Mouse (Mus musculus) testis, postnatal 10 days (tissue): ENCODE data around the gene Bbx.

Experiments
- DNase-seq: peaks from one replicate; pipeline ENCODE4 v3.0.0; 2021; ENCODE audit warnings: low spot score

Gene Bbx

DNA sequence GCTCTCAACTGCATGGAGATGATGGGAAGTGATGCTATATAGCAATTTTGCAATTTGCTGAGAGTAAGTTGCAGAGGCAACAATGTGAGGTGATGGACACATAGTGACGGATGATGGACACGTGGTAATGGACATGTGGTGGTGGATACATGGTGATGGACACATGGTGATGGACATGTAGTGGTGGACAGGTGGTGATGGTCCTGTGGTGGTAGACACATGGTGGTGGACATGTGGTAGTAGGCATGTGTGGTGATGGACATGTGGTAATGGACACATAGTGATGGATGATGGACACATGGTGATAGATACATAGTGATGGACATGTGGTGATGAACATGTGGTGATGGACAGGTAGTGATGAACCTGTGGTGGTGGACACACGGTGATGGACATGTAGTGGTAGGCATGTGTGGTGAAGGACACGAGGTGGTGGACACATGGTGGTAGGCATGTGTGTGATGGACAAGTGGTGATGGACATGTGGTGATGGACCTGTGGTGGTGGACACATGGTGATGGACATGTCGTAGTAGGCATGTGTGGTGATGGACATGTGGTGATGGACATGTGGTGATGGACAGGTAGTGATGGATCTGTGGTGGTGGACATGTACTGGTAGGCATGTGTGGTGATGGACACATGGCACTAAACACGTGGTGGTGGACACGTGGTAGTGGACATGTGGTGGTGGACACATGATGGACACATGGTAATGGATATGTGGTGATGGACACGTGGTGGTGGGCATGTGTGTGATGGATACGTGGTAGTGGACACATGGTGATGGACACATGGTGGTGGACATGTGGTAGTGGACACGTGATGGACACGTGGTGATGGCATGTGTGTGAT lies 271.5 kb downstream of the Bbx start:
- no peak for DNase-seq

DNA sequence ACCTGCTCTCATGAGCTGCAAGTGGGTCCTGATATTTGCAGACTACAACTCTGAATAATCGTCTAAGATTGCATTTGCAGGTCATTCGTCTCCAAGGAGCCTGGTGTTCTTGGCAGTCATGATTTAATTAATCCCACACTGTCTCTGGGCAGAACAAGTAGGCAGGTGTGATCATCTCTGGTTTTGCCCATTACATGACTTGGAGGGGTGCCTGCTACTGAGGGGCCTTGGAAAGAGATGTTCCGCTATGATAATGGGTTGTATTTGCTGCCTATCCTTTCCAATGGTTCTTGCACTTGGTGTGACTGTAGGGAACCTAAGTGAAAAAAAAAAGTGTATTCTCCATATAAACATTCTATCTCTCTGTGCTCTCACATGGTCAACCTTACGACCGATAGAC lies 273.6 kb downstream of the Bbx start:
- no peak for DNase-seq

DNA sequence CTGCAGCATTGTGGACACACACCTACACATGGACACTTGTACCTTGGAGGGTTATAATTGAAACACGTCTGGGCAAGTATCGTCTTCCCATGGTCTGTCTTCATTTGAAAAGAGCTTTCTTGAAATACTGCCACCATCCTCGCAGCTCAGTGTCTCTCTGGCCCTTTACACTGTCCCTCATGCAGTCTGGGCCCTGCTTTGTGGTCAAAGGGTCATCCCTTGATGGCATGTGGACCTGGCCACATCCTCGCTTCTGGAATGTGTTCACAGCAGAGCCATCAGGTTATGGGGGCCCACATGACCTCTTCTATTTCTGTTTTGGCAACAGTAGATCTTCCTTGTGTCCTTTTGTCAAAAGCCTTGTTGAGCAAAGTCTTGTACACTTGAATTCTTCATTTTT lies 282.6 kb downstream of the Bbx start:
- no peak for DNase-seq

GRCm38 (mm10) chr16:50147900-50148299 lies 284.3 kb downstream of the Bbx start:
- DNase-seq = no peak
